Mouse (Mus musculus): ENCODE data around the gene Sod1. TPM values are rescaled to one million over a fixed set of nuclear protein-coding genes. Genes with fewer than 3 reads are reported as not detected.

Sod1 gene
- total RNA-seq, 1 experiment from 2014 or later, result 1,524 TPM

DNA sequence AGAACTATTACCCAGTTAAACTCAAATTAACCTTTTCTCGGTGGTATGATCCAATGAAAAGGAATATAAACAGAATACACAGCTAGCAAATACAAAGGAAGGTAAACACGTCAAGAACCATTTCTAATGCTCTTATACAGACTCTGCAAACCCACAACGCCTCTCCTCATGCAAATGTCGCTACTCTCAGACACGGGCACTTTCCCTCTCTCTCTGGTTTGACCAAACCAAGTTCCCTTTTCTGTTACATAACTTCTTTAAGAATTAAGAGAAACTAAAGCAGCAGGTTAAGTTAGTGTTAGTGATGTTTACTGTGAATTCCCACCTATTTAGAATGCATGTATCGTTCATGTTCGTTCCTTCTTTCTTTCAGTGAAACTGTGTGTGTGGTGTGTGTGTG, 38.4 kb downstream of the Sod1 start:
- no peak for DNase-seq

DNA sequence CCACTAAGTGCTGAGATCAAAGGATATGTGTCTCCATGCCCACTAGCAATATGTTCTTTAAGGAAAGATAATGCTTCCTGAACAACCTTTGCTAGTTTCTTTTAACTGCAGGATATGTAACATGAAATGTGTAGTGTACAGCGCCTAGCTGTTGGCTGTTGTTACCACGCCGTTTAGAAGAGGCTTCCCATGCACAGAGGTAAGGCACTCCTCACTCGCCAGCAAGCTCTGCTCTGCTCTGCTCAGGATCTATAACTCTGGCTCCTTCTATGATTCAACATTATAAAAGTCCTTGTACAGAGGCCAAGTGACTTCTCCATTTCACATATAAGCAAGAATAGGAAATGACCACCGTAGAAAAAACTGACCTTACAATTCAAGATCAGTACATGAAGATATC, 39.1 kb downstream of the Sod1 start:
- DNase-seq, result no peak

DNA sequence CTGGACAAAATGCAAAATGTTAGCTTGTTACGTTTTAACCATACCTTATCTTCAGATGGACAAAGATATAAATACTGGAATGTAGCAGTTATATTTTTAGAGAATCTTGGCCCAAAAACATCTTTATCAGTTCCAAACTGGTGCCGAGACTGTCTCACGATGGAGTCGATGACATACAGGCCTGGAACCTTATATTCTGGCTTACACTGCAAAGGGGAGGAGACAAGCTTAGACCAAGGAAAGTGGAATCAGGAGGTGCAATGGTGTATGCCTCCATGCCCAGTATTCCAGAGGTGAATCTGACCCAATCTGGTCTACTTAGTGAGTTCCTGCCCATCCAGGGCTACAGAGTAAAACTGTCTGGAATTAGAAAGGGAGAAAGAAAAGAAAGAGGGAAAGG, 39.5 kb downstream of the Sod1 start:
- DNase-seq, result no peak

DNA sequence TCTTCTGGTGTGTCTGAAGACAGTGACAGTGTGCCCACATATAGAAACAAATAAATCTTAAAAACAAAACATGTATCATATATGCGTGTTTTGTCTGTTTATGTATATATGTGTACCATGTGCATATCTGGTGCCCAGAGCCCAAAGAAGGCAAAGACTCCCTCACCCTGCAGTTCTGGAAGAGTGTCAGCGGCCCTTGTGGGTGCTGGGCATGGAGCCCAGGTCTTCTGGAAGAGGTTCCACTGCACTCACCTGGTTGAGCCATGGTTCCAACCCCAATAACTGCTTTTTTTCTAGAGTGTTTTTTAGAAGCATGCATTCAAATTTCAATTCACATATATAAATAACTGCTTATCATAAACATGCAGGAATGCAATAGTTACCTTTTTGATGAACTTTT, 41.2 kb downstream of the Sod1 start:
- no peak for DNase-seq

DNA sequence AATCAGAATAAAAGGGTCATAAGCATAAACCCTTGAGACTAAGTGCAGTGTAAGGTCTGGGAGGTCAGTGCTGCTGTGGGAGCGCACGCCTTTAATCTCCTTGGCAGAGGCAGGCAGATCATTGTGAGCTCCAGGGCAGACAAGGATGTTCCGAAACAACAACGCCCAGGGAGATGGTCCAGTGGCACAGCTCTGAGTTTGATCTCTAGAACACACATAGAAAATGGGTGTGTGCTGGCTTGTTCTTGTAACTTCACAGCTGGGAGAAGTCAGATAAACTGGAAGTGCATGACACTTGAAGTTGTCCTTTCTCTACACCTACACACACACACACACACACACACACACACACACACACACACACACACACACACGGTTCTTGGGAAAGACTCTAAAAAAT, 43.5 kb downstream of the Sod1 start:
- no peak for DNase-seq

DNA sequence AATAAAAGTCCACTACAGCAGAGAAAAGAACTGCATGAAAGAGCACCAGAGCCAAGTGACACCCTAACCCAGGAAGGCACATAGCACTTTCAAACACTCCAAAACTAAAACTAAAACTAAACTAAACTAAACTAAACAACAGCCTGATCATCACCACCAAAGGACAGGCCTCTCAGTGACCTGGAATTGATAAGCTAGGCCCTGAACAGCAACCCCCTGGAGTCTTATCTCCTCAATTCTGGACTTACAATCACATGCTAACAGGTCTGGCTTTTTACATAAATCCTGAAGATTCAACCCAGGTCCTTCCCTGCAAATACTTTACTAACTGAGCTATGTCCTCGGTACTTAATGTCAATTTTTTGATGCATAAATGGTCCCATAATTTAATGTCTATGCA, 44.6 kb downstream of the Sod1 start:
- no peak for DNase-seq

DNA sequence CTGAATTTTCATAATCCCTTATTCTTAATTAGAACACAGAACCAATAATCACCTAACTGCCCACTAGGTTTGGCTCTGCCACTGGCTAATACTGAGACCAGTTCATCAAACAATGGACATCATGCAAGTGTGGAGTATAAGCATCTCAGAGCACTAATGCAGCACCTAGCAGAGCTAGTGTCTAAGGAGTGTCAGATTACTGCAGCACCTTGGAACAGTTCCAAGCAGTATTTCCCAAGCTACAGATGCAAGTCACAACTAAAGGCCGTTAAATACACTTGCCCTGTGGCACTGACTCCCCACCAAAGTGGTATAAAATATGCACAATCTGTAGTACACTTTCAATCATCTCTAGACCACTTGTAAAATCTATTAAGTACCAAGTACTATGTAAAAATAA, 46.0 kb downstream of the Sod1 start:
- DNase-seq, result no peak

DNA sequence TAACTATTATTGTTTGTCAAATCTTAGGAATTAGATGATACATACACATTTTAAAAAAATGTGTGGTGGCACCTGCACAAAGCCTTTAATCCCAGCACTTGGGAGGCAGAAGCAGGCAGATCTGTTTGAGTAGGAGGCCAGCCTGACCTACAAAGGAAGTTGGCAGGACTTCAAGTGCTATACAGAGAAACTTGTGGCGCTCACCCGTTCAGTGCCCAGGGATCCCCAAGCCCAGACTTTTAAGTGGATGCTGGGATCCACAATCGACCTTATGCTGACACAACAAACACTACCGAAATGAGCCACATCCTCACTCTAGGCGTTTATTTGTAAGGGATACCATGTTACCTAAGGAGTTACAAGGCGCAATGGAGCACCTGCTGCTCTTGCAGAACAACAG, 55.0 kb downstream of the Sod1 start:
- no peak for DNase-seq

Other genes starting within 250 kb of the Sod1 start
- gene Tiam1, start 77.0 kb upstream of the Sod1 start, total RNA-seq (2021), result 80.4 and 89.0 TPM in 2 replicates
- gene Scaf4, start 63.7 kb downstream of the Sod1 start, total RNA-seq (2021), result 54.4 and 70.7 TPM in 2 replicates
- gene Hunk, start 165.3 kb downstream of the Sod1 start, total RNA-seq (2021), result 5.9 and 6.3 TPM in 2 replicates

Data from adrenal gland, postnatal 25 days (tissue).